Mouse (Mus musculus) layer of hippocampus, postnatal 36 days (tissue): Measurements from ENCODE around the gene Gm8267. TPM values are rescaled to one million over a fixed set of nuclear protein-coding genes. Genes with fewer than 3 reads are reported as not detected.
"Not testable (repeated sequence)": the region's sequence is repeated elsewhere in the genome, so short reads cannot be mapped to it uniquely, and the experiment has no call there.

ENCODE experiments used
- DNase-seq, 2 experiments: peaks; one replicate each; pipeline ENCODE4 v3.0.0; 2022
- total RNA-seq, 2 experiments: library from RNA; stranded (reverse); gene quantifications; 2 replicates each; pipeline ENCODE4 v1.2.3; 2021

The Gm8267 gene
- total RNA-seq = not detected

- DNase-seq = no peak
Observed at GRCm38 (mm10) chr14:44750240-44750639, at the start of gene Gm8267. Gm8267 (minus strand) TSS chr14:44750340.

GRCm38 (mm10) chr14:44789537-44790382 is 39.6 kb upstream of the Gm8267 start:
- not testable (repeated sequence) for DNase-seq

GRCm38 (mm10) chr14:44742789-44743188 is 7.4 kb downstream of the Gm8267 start:
- not testable (repeated sequence) for DNase-seq

- peak in 1 of 2 experiments; percentile 3 for DNase-seq
Observed at GRCm38 (mm10) chr14:44730711-44731110, 19.4 kb downstream of the Gm8267 start.

GRCm38 (mm10) chr14:44706356-44706755 is 43.8 kb downstream of the Gm8267 start, which contains the start of gene Gm8257:
Gm8257 (minus strand) TSS chr14:44706456.
- DNase-seq = not testable (repeated sequence)

Other genes starting within 250 kb of the Gm8267 start
- not detected for gene Gm17093, start 232.1 kb downstream of the Gm8267 start, total RNA-seq
- not detected for gene Gm8247, start 167.2 kb downstream of the Gm8267 start, total RNA-seq
- not detected for gene Gm5624, start 122.4 kb downstream of the Gm8267 start, total RNA-seq
- gene Gm8257, start 43.9 kb downstream of the Gm8267 start, total RNA-seq = not detected
- under 1 TPM; 0.17 to 0.58 TPM for gene Ptgdr, start 109.0 kb upstream of the Gm8267 start, total RNA-seq
- under 1 TPM; 0.18 to 0.32 TPM for gene Ptger2, start 237.9 kb upstream of the Gm8267 start, total RNA-seq